Mouse (Mus musculus): ENCODE measurements at regions not wholly inside any gene's neighbourhood (a gene's known extent, or its start where the extent isn't known, plus 50 kb on each side); places are given as distances from the start of the nearest gene placed in this dataset.

GRCm38 (mm10) chr3:153776738-153777137 lies 51.8 kb upstream of the St6galnac3 start:
- no peak for ATAC-seq (replicated peaks)
- Histone ChIP-seq H3K4me1 (no peaks in the 10 kb centered on the region), H3K27ac (no peak overlapping the region), H3K36me3 (replicated peaks) (no peaks in the 10 kb centered on the region), H3K4me2 (no peak overlapping the region), H3K27me3 (replicated peaks) (no peaks in the 10 kb centered on the region), H3K9me3 (no peaks in the 10 kb centered on the region), H3K9ac (no peak overlapping the region), H3K4me3 (no peak overlapping the region)
- 63% methylated on average over 2 of the region's 2 CpGs for WGBS

- no peak for ATAC-seq (replicated peaks)
- H3K36me3 ChIP-seq (replicated peaks): no peaks in the 10 kb centered on the region
- no peak overlapping the region for H3K9ac ChIP-seq
- H3K4me1 ChIP-seq: 0 out of 2 replicates have a peak, but pooled peaks cover 3% of the 10 kb centered on the region
- H3K27ac ChIP-seq: no peak overlapping the region
- H3K9me3 ChIP-seq: no peaks in the 10 kb centered on the region
- 88% methylated on average over 7 of the region's 7 CpGs for WGBS
- H3K4me2 ChIP-seq: no peak overlapping the region
- no peaks in the 10 kb centered on the region for H3K27me3 ChIP-seq (replicated peaks)
- H3K4me3 ChIP-seq: no peak overlapping the region
These were observed 53.4 kb upstream of the St6galnac3 start for GRCm38 (mm10) chr3:153778386-153778785.

- Histone ChIP-seq H3K27me3 (replicated peaks) (no peaks in the 10 kb centered on the region), H3K4me2 (no peak overlapping the region), H3K9me3 (no peaks in the 10 kb centered on the region), H3K9ac (no peak overlapping the region), H3K27ac (no peak overlapping the region), H3K4me3 (no peak overlapping the region), H3K36me3 (replicated peaks) (no peaks in the 10 kb centered on the region), H3K4me1 (0 out of 2 replicates have a peak, but pooled peaks cover 5% of the 10 kb centered on the region)
- 61% methylated on average over 5 of the region's 5 CpGs for WGBS
- ATAC-seq (replicated peaks): peak; percentile 63; the same call in 1 of the 2 replicates
These were observed 57.5 kb upstream of the St6galnac3 start for GRCm38 (mm10) chr3:153782467-153782866.

- Histone ChIP-seq H3K9ac (no peak overlapping the region), H3K27ac (no peak overlapping the region), H3K27me3 (replicated peaks) (no peaks in the 10 kb centered on the region), H3K4me3 (no peak overlapping the region), H3K36me3 (replicated peaks) (no peaks in the 10 kb centered on the region), H3K4me1 (0 out of 2 replicates have a peak, but pooled peaks cover 5% of the 10 kb centered on the region), H3K9me3 (no peaks in the 10 kb centered on the region), H3K4me2 (no peak overlapping the region)
- no peak for ATAC-seq (replicated peaks)
- 68% methylated on average over 7 of the region's 7 CpGs for WGBS
These were observed 58.3 kb upstream of the St6galnac3 start for GRCm38 (mm10) chr3:153783294-153783741.

- WGBS: 64% methylated on average over 8 of the region's 8 CpGs
These were observed 59.1 kb upstream of the St6galnac3 start for GRCm38 (mm10) chr3:153783928-153784570.

GRCm38 (mm10) chr3:153790455-153790856 lies 53.6 kb upstream of the Asb17 start:
- Histone ChIP-seq H3K27me3 (replicated peaks) (no peaks in the 10 kb centered on the region), H3K4me3 (no peak overlapping the region), H3K9me3 (no peaks in the 10 kb centered on the region), H3K4me1 (no peaks in the 10 kb centered on the region), H3K9ac (no peak overlapping the region), H3K27ac (no peak overlapping the region), H3K4me2 (no peak overlapping the region), H3K36me3 (replicated peaks) (no peaks in the 10 kb centered on the region)
- no peak for ATAC-seq (replicated peaks)
- 81% methylated on average over 7 of the region's 7 CpGs for WGBS

More at GRCm38 (mm10) chr3:153783928-153784570, 59.1 kb upstream of the St6galnac3 start:
- no peak overlapping the region for H3K9ac ChIP-seq
- H3K27ac ChIP-seq: no peak overlapping the region
- H3K36me3 ChIP-seq (replicated peaks): no peaks in the 10 kb centered on the region
- H3K9me3 ChIP-seq: no peaks in the 10 kb centered on the region
- ATAC-seq (replicated peaks): no peak
- no peak overlapping the region for H3K4me3 ChIP-seq
- H3K27me3 ChIP-seq (replicated peaks): no peaks in the 10 kb centered on the region
- no peak overlapping the region for H3K4me2 ChIP-seq
- 0 out of 2 replicates have a peak, but pooled peaks cover 5% of the 10 kb centered on the region for H3K4me1 ChIP-seq

GRCm38 (mm10) chr3:153790883-153791609 lies 53.0 kb upstream of the Asb17 start:
- ATAC-seq (replicated peaks): no peak
- H3K9me3 ChIP-seq: no peaks in the 10 kb centered on the region
- no peak overlapping the region for H3K27ac ChIP-seq
- no peak overlapping the region for H3K4me3 ChIP-seq
- no peaks in the 10 kb centered on the region for H3K4me1 ChIP-seq
- WGBS: 86% methylated on average over 9 of the region's 9 CpGs
- no peak overlapping the region for H3K4me2 ChIP-seq
- H3K9ac ChIP-seq: no peak overlapping the region
- no peaks in the 10 kb centered on the region for H3K27me3 ChIP-seq (replicated peaks)
- H3K36me3 ChIP-seq (replicated peaks): no peaks in the 10 kb centered on the region

- H3K4me3 ChIP-seq: no peak overlapping the region
- H3K9me3 ChIP-seq: no peaks in the 10 kb centered on the region
- no peak overlapping the region for H3K4me2 ChIP-seq
- no peaks in the 10 kb centered on the region for H3K4me1 ChIP-seq
- no peak overlapping the region for H3K9ac ChIP-seq
- no peak for ATAC-seq (replicated peaks)
- no peaks in the 10 kb centered on the region for H3K36me3 ChIP-seq (replicated peaks)
- 86% methylated on average over 11 of the region's 11 CpGs for WGBS
- H3K27me3 ChIP-seq (replicated peaks): no peaks in the 10 kb centered on the region
- H3K27ac ChIP-seq: no peak overlapping the region
These were observed 52.2 kb upstream of the Asb17 start for GRCm38 (mm10) chr3:153791610-153792363.

- H3K36me3 ChIP-seq (replicated peaks): no peaks in the 10 kb centered on the region
- H3K27me3 ChIP-seq (replicated peaks): no peaks in the 10 kb centered on the region
- no peaks in the 10 kb centered on the region for H3K9me3 ChIP-seq
- H3K4me3 ChIP-seq: no peak overlapping the region
- no peaks in the 10 kb centered on the region for H3K4me1 ChIP-seq
- no peak overlapping the region for H3K27ac ChIP-seq
- H3K4me2 ChIP-seq: no peak overlapping the region
- ATAC-seq (replicated peaks): no peak
- WGBS: 90% methylated on average over 5 of the region's 5 CpGs
- no peak overlapping the region for H3K9ac ChIP-seq
These were observed 51.7 kb upstream of the Asb17 start for GRCm38 (mm10) chr3:153792364-153792703.
